Mouse (Mus musculus): ENCODE data around the gene Cyp4f17. TPM values are rescaled to one million over a fixed set of nuclear protein-coding genes. Genes with fewer than 3 reads are reported as not detected.

The Cyp4f17 gene
- polyA plus RNA-seq (2015; fragmentation: Nextera tagmentation; extraction: Ambion mirVana), result 6.6 and 6.8 TPM in 2 replicates

DNA sequence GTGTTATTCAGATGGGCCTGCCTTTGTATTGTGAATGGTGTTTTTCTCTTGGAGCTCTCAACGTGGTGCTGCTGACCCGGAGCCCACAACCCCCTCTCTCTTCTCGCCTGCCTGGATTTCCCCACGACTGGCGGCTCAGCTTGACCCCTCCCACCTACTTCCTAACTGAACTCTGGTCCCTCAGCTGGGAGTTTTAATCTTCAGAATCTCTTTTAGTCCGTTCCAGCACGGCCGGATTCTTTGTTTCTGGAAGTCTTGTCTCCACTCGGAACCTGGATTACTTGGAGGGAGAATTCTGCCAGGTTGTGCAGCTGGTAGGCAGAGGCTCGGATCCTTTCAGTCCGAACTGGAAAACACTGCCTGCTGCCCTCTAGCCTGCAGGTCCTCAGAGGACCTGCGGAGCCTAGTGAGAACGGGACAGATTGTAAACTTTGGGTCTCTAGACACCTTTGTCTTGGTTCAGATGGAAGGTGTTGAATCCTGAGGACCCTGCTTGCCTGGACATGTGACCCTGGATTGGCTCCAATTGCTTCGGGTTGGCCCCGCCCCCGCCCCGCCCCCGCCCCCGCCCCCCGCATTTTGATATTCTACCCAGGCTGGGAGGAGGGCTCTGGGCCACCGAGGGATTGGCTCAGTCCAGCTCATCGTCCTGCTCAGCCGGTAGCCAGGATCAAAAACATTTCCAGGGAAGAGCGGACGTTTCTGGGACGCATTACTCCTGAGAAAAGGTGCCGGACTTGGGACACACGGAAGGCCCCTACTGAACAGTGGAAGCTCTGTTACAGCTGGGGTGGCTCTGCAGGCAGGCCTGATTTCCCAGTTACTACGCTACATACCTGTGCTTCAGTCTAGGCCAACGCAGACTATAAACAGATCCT is at the start of gene Cyp4f17:
Gene Cyp4f17 (plus strand): TSS at position 200 of the 878 bp plus-strand sequence.
- ATAC-seq (ENCODE audit: borderline replicate concordance, extremely low read depth, low FRiP score, low TSS enrichment), result peak; percentile 91
- H3K9me3 ChIP-seq, result no peaks in the 10 kb centered on the region
- peak within 1 kb of the TSS; percentile 72 for H3K4me2 ChIP-seq
- WGBS, result 1% methylated on average over 30 of the region's 30 CpGs
- H3K9ac ChIP-seq, result peak within 1 kb of the TSS; percentile 53
- no peaks in the 10 kb centered on the region for H3K27me3 ChIP-seq
- peaks cover 14% of the 10 kb centered on the region for H3K4me1 ChIP-seq
- no peaks in the 10 kb centered on the region for H3K36me3 ChIP-seq
- peak within 1 kb of the TSS; percentile 57 for H3K27ac ChIP-seq
- H3K4me3 ChIP-seq, result peak within 1 kb of the TSS; percentile 43

- Histone ChIP-seq H3K4me2 (no peak overlapping the region), H3K9me3 (no peaks in the 10 kb centered on the region), H3K27me3 (no peaks in the 10 kb centered on the region), H3K4me1 (no peaks in the 10 kb centered on the region), H3K9ac (no peak overlapping the region), H3K27ac (no peak overlapping the region), H3K36me3 (no peaks in the 10 kb centered on the region), H3K4me3 (no peak overlapping the region)
- WGBS, result 49% methylated on average over 7 of the region's 7 CpGs
- no peak for ATAC-seq (ENCODE audit: borderline replicate concordance, extremely low read depth, low FRiP score, low TSS enrichment)
Observed at GRCm38 (mm10) chr17:32468494-32468893, 37.4 kb upstream of the Cyp4f17 start.

- no peaks in the 10 kb centered on the region for H3K4me1 ChIP-seq
- no peak overlapping the region for H3K4me3 ChIP-seq
- no peak for ATAC-seq (ENCODE audit: borderline replicate concordance, extremely low read depth, low FRiP score, low TSS enrichment)
- H3K36me3 ChIP-seq, result no peaks in the 10 kb centered on the region
- 78% methylated on average over 4 of the region's 4 CpGs for WGBS
- no peak overlapping the region for H3K4me2 ChIP-seq
- no peaks in the 10 kb centered on the region for H3K27me3 ChIP-seq
- no peak overlapping the region for H3K27ac ChIP-seq
- no peak overlapping the region for H3K9ac ChIP-seq
- no peaks in the 10 kb centered on the region for H3K9me3 ChIP-seq
Observed at GRCm38 (mm10) chr17:32470795-32471194, 35.1 kb upstream of the Cyp4f17 start.

DNA sequence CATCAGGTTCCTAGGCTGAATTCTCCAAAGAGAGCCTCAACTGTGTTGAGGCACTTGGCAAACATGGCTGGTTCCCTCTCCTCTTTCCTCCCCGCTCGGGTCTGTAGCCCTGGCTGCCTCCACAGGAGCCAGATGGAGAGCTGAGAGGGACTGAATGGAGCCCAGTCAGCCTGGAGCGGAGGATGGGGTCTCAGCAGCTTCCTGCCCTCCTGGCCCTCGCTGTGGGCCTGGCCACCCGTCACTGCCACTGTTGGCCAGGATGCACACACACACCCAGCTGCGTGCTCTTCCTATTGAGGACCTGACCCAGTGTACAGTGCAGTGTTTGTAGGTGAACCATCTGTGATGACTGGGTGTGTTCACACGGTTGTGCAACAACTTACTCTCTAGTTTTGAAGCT is 33.7 kb upstream of the Cyp4f17 start:
- no peak overlapping the region for H3K9ac ChIP-seq
- no peaks in the 10 kb centered on the region for H3K4me1 ChIP-seq
- no peak overlapping the region for H3K4me2 ChIP-seq
- H3K27ac ChIP-seq, result no peak overlapping the region
- no peaks in the 10 kb centered on the region for H3K9me3 ChIP-seq
- ATAC-seq (ENCODE audit: borderline replicate concordance, extremely low read depth, low FRiP score, low TSS enrichment), result no peak
- 53% methylated on average over 7 of the region's 7 CpGs for WGBS
- H3K27me3 ChIP-seq, result no peaks in the 10 kb centered on the region
- H3K4me3 ChIP-seq, result no peak overlapping the region
- no peaks in the 10 kb centered on the region for H3K36me3 ChIP-seq

- Histone ChIP-seq H3K4me3 (no peak overlapping the region), H3K9ac (no peak overlapping the region), H3K36me3 (no peaks in the 10 kb centered on the region), H3K4me1 (no peaks in the 10 kb centered on the region), H3K27me3 (no peaks in the 10 kb centered on the region), H3K4me2 (no peak overlapping the region), H3K9me3 (no peaks in the 10 kb centered on the region), H3K27ac (no peak overlapping the region)
- WGBS, result 79% methylated on average over 5 of the region's 5 CpGs
- ATAC-seq (ENCODE audit: borderline replicate concordance, extremely low read depth, low FRiP score, low TSS enrichment), result no peak
Observed at GRCm38 (mm10) chr17:32474954-32475560, 30.8 kb upstream of the Cyp4f17 start.

DNA sequence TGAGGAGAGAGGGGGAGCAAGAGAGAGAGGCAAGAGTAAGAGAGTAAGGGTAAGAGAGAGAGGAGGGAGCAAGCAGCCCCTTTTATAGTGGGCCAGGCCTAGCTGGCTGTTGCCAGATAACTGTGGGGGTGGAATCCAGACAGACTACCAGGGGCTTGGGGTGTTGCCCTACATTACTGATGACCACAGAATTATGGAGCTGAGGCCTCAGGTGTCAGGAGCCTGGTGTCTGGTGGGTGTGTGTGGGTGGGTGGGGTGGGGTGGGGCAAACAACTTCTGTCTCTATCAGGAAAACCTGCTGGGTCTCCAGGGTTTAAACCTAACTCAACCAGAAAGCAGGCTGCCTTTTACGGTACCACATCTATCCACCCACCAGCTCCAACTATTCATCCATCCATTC is 28.6 kb upstream of the Cyp4f17 start:
- no peaks in the 10 kb centered on the region for H3K36me3 ChIP-seq
- no peak overlapping the region for H3K27ac ChIP-seq
- no peak for ATAC-seq (ENCODE audit: borderline replicate concordance, extremely low read depth, low FRiP score, low TSS enrichment)
- 83% methylated on average over 1 of the region's 1 CpGs for WGBS
- no peak overlapping the region for H3K4me2 ChIP-seq
- H3K9me3 ChIP-seq, result no peaks in the 10 kb centered on the region
- H3K9ac ChIP-seq, result no peak overlapping the region
- H3K27me3 ChIP-seq, result no peaks in the 10 kb centered on the region
- no peak overlapping the region for H3K4me3 ChIP-seq
- no peaks in the 10 kb centered on the region for H3K4me1 ChIP-seq

GRCm38 (mm10) chr17:32478727-32479126 is 27.1 kb upstream of the Cyp4f17 start:
- 53% methylated on average over 2 of the region's 2 CpGs for whole genome bisulfite sequencing
- H3K4me2 ChIP-seq, result no peak overlapping the region
- H3K36me3 ChIP-seq, result no peaks in the 10 kb centered on the region
- H3K4me1 ChIP-seq, result no peaks in the 10 kb centered on the region
- peaks cover 4% of the 10 kb centered on the region; the same call in 1 of the 2 replicates for H3K27me3 ChIP-seq
- no peak overlapping the region for H3K27ac ChIP-seq
- no peak overlapping the region for H3K9ac ChIP-seq
- no peak for ATAC-seq (ENCODE audit: borderline replicate concordance, extremely low read depth, low FRiP score, low TSS enrichment)
- no peak overlapping the region for H3K4me3 ChIP-seq
- no peaks in the 10 kb centered on the region for H3K9me3 ChIP-seq

- Histone ChIP-seq H3K9ac (no peak overlapping the region), H3K4me1 (no peaks in the 10 kb centered on the region), H3K27me3 (peaks cover 8% of the 10 kb centered on the region; the same call in 1 of the 2 replicates), H3K9me3 (no peaks in the 10 kb centered on the region), H3K4me2 (no peak overlapping the region), H3K4me3 (no peak overlapping the region), H3K27ac (no peak overlapping the region), H3K36me3 (no peaks in the 10 kb centered on the region)
- 6% methylated on average over 8 of the region's 8 CpGs for WGBS
- ATAC-seq (ENCODE audit: borderline replicate concordance, extremely low read depth, low FRiP score, low TSS enrichment), result no peak
Observed at GRCm38 (mm10) chr17:32479554-32480506, 26.0 kb upstream of the Cyp4f17 start.

DNA sequence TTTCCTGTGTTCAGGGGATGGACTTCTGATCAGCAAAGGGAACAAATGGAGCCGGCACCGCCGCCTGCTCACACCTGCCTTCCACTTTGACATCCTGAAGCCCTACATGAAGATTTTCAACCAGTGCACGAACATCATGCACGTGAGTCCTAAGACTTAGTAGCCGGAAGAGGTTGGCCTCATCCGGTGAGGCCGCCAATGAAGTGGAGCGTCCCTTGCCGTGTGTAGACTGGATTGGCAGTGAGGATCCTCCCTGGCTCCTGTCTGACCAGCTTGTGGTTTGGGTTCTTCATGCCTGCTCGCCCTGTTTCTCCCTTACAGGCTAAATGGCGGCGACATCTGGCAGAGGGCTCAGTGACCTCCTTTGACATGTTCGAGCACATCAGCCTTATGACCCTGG is 24.1 kb upstream of the Cyp4f17 start:
- Histone ChIP-seq H3K9me3 (no peaks in the 10 kb centered on the region), H3K4me2 (no peak overlapping the region), H3K27ac (no peak overlapping the region), H3K9ac (no peak overlapping the region), H3K4me3 (no peak overlapping the region), H3K36me3 (no peaks in the 10 kb centered on the region), H3K4me1 (no peaks in the 10 kb centered on the region), H3K27me3 (peaks cover 8% of the 10 kb centered on the region; the same call in 1 of the 2 replicates)
- no peak for ATAC-seq (ENCODE audit: borderline replicate concordance, extremely low read depth, low FRiP score, low TSS enrichment)
- 72% methylated on average over 14 of the region's 14 CpGs for WGBS

GRCm38 (mm10) chr17:32483200-32483599 is 22.6 kb upstream of the Cyp4f17 start:
- WGBS, result 15% methylated on average over 18 of the region's 18 CpGs
- peak overlapping the region; percentile 16; the same call in 1 of the 2 replicates for H3K4me3 ChIP-seq

DNA sequence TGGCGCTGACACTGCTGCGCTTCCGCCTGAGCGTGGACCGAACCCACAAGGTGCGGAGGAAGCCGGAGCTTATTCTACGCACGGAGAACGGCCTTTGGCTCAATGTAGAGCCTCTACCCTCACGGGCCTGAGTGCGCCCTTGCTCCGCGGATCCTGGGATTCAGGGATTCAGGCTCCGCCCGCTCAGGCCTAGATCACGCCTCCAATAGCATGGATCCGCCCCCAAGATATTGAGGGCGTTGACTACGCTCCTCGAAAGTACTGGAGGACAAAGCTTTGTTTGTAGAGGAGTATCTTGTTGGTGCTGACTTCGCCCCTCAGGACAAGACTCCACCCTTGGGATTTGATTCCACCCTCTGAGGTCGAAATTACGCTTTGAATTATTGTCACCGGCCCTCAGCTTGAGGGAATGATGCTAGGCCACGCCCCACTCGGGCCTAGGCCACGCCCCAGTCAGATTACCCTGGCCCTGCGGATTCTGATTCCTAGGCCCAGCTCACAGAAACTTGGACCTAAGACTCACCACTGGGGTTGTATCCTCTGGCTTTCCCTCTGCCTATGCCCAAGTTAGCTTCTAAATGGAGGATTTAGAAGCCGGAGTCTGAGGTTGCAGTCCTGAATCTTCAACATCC is 13.4 kb upstream of the Cyp4f17 start:
- Histone ChIP-seq H3K27me3 (no peaks in the 10 kb centered on the region), H3K36me3 (no peaks in the 10 kb centered on the region), H3K9me3 (no peaks in the 10 kb centered on the region), H3K9ac (0 out of 2 replicates have a peak overlapping the region, but pooled peaks have one; percentile 13), H3K4me3 (peak overlapping the region; percentile 34), H3K4me2 (peak overlapping the region; percentile 60), H3K27ac (no peak overlapping the region), H3K4me1 (no peaks in the 10 kb centered on the region)
- ATAC-seq (ENCODE audit: borderline replicate concordance, extremely low read depth, low FRiP score, low TSS enrichment), result peak; percentile 80; the same call in 1 of the 2 replicates
- WGBS, result 9% methylated on average over 30 of the region's 30 CpGs

More at GRCm38 (mm10) chr17:32483200-32483599, 22.6 kb upstream of the Cyp4f17 start:
- no peaks in the 10 kb centered on the region for H3K4me1 ChIP-seq
- H3K9me3 ChIP-seq, result no peaks in the 10 kb centered on the region
- no peak overlapping the region for H3K27ac ChIP-seq
- H3K4me2 ChIP-seq, result peak overlapping the region; percentile 45
- no peaks in the 10 kb centered on the region for H3K36me3 ChIP-seq
- 0 out of 2 replicates have a peak, but pooled peaks have one; percentile 49 for ATAC-seq (ENCODE audit: borderline replicate concordance, extremely low read depth, low FRiP score, low TSS enrichment)
- no peak overlapping the region for H3K9ac ChIP-seq
- peaks cover 8% of the 10 kb centered on the region; the same call in 1 of the 2 replicates for H3K27me3 ChIP-seq
